Mouse (Mus musculus) hindbrain, embryonic 14.5 days (tissue): Measurements from ENCODE around the gene Msn. TPM values are rescaled to one million over a fixed set of nuclear protein-coding genes. Genes with fewer than 3 reads are reported as not detected.

Experiments
- ATAC-seq: fragments of 200-750 bp; cut with Nextera tagmentation; 2 replicates; pipeline ENCODE4 v1.8.0; 2017; ENCODE audit warnings: moderate number of reproducible peaks, mild to moderate bottlenecking, moderate TSS enrichment, moderate library complexity; ENCODE audit not compliant: low FRiP score
- DNase-seq: peaks from one replicate; pipeline ENCODE4 v3.0.0-alpha.2; 2015; ENCODE audit warnings: low spot score
- H3K27ac ChIP-seq: fragments of 300-500 bp; sonication (generic); 2 replicates; pipeline ENCODE4 v1.5.1; 2014; ENCODE audit warnings: mild to moderate bottlenecking, moderate library complexity
- H3K27me3 ChIP-seq: fragments of 300-500 bp; sonication (generic); 2 replicates; pipeline ENCODE4 v1.6.1; 2014; ENCODE audit warnings: mild to moderate bottlenecking, low read length, mixed read lengths; ENCODE audit not compliant: control insufficient read depth, insufficient read depth
- H3K36me3 ChIP-seq: fragments of 300-500 bp; sonication (generic); replicated peaks from 2 replicates; pipeline ENCODE4 v1.6.1; 2014; ENCODE audit not compliant: control insufficient read depth, insufficient read depth
- H3K4me1 ChIP-seq: fragments of 300-500 bp; sonication (generic); replicated peaks from 2 replicates; pipeline ENCODE4 v1.6.1; 2014; ENCODE audit warnings: antibody characterized with exemption, low read length, mixed read lengths; ENCODE audit not compliant: control insufficient read depth, insufficient read depth
- H3K4me2 ChIP-seq: fragments of 300-500 bp; sonication (generic); replicated peaks from 2 replicates; pipeline ENCODE4 v1.6.1; 2014; ENCODE audit warnings: mild to moderate bottlenecking, moderate library complexity
- H3K4me3 ChIP-seq: fragments of 300-500 bp; sonication (generic); replicated peaks from 2 replicates; pipeline ENCODE4 v1.5.1; 2014; ENCODE audit warnings: mild to moderate bottlenecking, low read length
- H3K9ac ChIP-seq: fragments of 300-500 bp; sonication (generic); 2 replicates; pipeline ENCODE4 v1.6.1; 2014
- H3K9me3 ChIP-seq: fragments of 300-500 bp; sonication (generic); 2 replicates; pipeline ENCODE4 v1.6.1; 2016; ENCODE audit warnings: low read length; ENCODE audit not compliant: control insufficient read depth
- WGBS: fragments of 180-500 bp; shearing (Covaris S2); extraction: QIAGEN DNeasy Blood & Tissue Kit; methylation state at CpG from one replicate; pipeline ENCODE4 v1.1.7; 2014; 5-methylcytosine and 5-hydroxymethylcytosine counted together
- polyA plus RNA-seq: library from polyadenylated mRNA; unstranded; fragments of >200 nt; fragmentation: Nextera tagmentation; extraction: Ambion mirVana; gene quantifications from 2 replicates; pipeline ENCODE4 v1.2.1, GENCODE M21; 2014

The Msn gene
- polyA plus RNA-seq, 1 experiment from 2014 or later, result 42.1 TPM

DNA sequence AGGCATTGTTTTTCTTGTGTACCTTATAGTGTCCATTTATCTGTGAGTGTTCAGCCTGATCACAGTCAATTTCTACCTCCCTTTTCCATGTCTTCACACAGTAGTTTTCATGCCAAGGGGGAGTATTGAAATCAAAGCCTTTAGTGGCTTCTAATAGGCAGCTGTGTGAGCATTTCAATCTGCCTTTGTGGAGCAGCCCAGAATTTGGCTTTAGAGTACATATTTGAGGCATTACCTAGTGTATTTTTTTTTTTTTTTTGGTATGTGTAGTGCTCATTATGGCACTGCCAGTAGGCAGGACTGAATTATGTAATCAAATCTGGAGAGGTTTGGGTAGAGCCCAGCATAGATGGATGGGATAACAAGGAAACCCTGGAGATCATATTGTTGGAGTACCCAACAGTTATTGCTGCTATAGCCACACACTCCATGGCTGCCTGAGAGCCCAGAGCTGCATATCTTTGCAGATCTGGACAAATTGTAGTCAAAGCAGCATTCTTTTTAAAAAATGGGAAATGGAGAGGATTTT, 17.3 kb downstream of the Msn start:
- H3K4me1 ChIP-seq, result no peaks in the 10 kb centered on the region
- no peaks in the 10 kb centered on the region for H3K36me3 ChIP-seq
- no peak for DNase-seq
- no peaks in the 10 kb centered on the region for H3K27me3 ChIP-seq
- H3K4me3 ChIP-seq, result no peak overlapping the region
- no peak for ATAC-seq
- H3K4me2 ChIP-seq, result no peak overlapping the region
- H3K27ac ChIP-seq, result no peak overlapping the region
- H3K9ac ChIP-seq, result no peak overlapping the region
- no peaks in the 10 kb centered on the region for H3K9me3 ChIP-seq

DNA sequence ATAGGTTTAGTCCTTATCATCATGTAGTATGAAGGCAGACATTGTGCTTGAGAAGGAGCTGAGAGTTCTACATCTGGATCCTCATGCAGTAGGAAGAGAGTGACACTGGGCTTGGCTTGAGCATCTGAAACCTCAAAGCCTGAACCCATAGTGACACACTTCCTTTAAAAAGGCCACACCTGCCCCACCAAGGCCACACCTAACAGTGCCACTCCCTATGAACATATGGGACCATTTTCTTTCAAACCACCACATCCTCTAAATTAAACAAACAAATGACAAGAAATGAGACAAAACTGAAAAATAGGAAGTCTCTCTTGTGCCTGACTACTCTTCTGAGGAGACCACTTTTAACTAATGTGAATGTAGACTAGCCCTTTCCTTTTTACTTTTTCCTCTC, 19.7 kb downstream of the Msn start:
- H3K4me2 ChIP-seq, result no peak overlapping the region
- H3K27ac ChIP-seq, result no peak overlapping the region
- no peaks in the 10 kb centered on the region for H3K27me3 ChIP-seq
- H3K9me3 ChIP-seq, result no peaks in the 10 kb centered on the region
- no peak for ATAC-seq
- no peak overlapping the region for H3K9ac ChIP-seq
- no peaks in the 10 kb centered on the region for H3K4me1 ChIP-seq
- no peak for DNase-seq
- no peak overlapping the region for H3K4me3 ChIP-seq
- no peaks in the 10 kb centered on the region for H3K36me3 ChIP-seq

- Histone ChIP-seq H3K9ac (no peak overlapping the region), H3K4me1 (no peaks in the 10 kb centered on the region), H3K27me3 (no peaks in the 10 kb centered on the region), H3K9me3 (no peaks in the 10 kb centered on the region), H3K27ac (no peak overlapping the region), H3K36me3 (no peaks in the 10 kb centered on the region), H3K4me3 (no peak overlapping the region), H3K4me2 (no peak overlapping the region)
- ATAC-seq (no peak), DNase-seq (no peak)
- WGBS, result 92% methylated on average over 1 of the region's 1 CpGs
Measured at GRCm38 (mm10) chrX:96117366-96117765, 21.5 kb downstream of the Msn start.

GRCm38 (mm10) chrX:96119997-96120396, 24.2 kb downstream of the Msn start:
- Histone ChIP-seq H3K4me1 (no peaks in the 10 kb centered on the region), H3K9ac (no peak overlapping the region), H3K27ac (no peak overlapping the region), H3K36me3 (no peaks in the 10 kb centered on the region), H3K4me3 (no peak overlapping the region), H3K4me2 (no peak overlapping the region), H3K27me3 (no peaks in the 10 kb centered on the region), H3K9me3 (no peaks in the 10 kb centered on the region)
- no peak for ATAC-seq
- no peak for DNase-seq
- WGBS, result 70% methylated on average over 2 of the region's 2 CpGs

- DNase-seq (no peak), ATAC-seq (no peak)
- Histone ChIP-seq H3K4me2 (no peak overlapping the region), H3K4me1 (no peaks in the 10 kb centered on the region), H3K27me3 (no peaks in the 10 kb centered on the region), H3K9me3 (no peaks in the 10 kb centered on the region), H3K4me3 (no peak overlapping the region), H3K9ac (no peak overlapping the region), H3K36me3 (no peaks in the 10 kb centered on the region), H3K27ac (no peak overlapping the region)
- WGBS, result 85% methylated on average over 1 of the region's 1 CpGs
Measured at GRCm38 (mm10) chrX:96121912-96122311, 26.1 kb downstream of the Msn start.

DNA sequence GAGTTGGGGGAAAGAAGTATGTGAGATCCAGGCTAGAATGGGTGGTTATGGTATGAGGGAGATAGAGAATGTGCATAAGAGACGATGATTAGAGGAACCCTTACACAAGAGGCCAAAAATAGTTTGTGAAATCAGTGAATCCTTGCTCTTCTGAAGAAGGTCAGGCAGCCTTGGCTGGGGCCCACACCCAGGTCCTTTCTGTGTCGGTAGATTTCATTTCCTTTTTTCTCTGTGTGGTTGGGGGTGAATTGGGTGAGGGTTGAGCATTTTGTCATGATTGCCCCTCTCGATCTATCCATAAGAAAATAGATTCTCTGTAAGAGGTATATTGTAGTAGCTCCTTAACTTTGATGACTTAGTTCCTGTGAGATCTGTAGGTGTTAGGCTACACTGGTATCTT, 31.0 kb downstream of the Msn start:
- no peak for DNase-seq
- Histone ChIP-seq H3K27me3 (no peaks in the 10 kb centered on the region), H3K9me3 (no peaks in the 10 kb centered on the region), H3K4me3 (no peak overlapping the region), H3K4me2 (no peak overlapping the region), H3K9ac (no peak overlapping the region), H3K4me1 (no peaks in the 10 kb centered on the region), H3K36me3 (no peaks in the 10 kb centered on the region), H3K27ac (no peak overlapping the region)
- WGBS, result 84% methylated on average over 3 of the region's 3 CpGs
- ATAC-seq, result no peak

DNA sequence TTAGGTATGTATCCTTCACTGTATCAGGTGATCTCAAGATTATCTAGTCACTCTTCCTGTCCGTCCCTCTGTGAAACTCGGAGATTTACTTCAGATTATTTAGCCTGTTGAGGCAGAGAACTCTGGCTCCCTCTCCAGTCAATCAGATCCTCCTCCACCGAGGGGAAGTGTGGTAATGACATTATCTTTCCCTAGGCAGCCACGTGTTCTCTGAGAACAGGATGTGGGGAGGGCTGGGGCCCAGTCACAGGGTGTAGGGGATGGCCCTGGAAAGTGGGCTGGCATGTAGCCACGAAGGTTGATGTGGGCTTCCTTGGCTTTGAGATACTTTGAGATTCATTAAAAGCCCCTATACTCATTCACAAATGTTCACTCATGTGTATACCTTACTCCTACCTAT, 34.3 kb downstream of the Msn start:
- Histone ChIP-seq H3K4me2 (no peak overlapping the region), H3K36me3 (no peaks in the 10 kb centered on the region), H3K9me3 (no peaks in the 10 kb centered on the region), H3K4me1 (no peaks in the 10 kb centered on the region), H3K4me3 (no peak overlapping the region), H3K9ac (no peak overlapping the region), H3K27me3 (0 out of 2 replicates have a peak, but pooled peaks cover 4% of the 10 kb centered on the region), H3K27ac (no peak overlapping the region)
- ATAC-seq, result no peak
- DNase-seq, result no peak
- WGBS, result 57% methylated on average over 5 of the region's 5 CpGs

GRCm38 (mm10) chrX:96130663-96131062, 34.8 kb downstream of the Msn start:
- ATAC-seq (no peak), DNase-seq (no peak)
- Histone ChIP-seq H3K36me3 (no peaks in the 10 kb centered on the region), H3K4me2 (no peak overlapping the region), H3K27me3 (0 out of 2 replicates have a peak, but pooled peaks cover 4% of the 10 kb centered on the region), H3K27ac (no peak overlapping the region), H3K9ac (no peak overlapping the region), H3K9me3 (no peaks in the 10 kb centered on the region), H3K4me3 (no peak overlapping the region), H3K4me1 (no peaks in the 10 kb centered on the region)
- WGBS, result 72% methylated on average over 6 of the region's 6 CpGs

DNA sequence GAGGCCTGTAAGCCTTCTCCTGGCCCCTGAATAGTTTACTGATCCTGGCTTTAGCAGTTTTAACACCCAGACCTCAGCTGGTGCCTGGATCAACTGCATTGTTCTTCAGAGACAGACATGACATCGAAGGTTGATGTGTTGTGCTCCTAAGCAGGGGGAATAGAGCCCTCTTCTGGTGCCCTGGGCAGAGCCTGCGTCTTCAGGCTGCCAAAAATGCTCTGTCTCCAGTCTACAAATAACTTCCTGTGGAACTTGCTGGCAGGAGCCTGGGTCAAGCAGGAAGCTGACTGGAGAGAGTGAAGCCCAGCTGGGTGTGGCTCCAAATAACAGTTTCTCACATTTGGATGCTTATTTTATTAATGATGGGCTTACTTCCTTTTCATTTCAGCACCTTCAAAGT, 37.4 kb downstream of the Msn start:
- no peak for DNase-seq
- ATAC-seq, result no peak

DNA sequence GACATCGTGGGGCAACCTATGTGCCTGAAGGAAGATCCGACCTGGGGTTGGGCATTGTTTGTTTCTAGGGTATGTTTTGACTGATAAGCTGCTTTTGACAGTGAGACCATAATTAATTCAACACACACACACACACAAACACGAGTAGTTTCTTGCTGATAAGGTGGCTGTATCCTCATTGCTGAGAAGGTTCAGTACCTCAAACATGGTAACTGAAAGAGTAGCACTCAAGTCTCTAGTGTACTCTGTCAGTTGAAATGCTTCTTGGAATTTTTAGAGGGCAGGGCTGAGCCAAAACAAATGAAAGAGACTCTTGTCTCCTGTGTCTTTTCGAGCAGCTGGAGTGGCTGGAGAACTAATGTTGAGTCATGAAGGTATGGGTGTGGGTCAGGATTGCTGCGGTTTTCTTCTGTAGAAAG, 38.4 kb downstream of the Msn start:
- DNase-seq (no peak), ATAC-seq (no peak)
- 78% methylated on average over 5 of the region's 5 CpGs for WGBS
- H3K27me3 ChIP-seq, result 0 out of 2 replicates have a peak, but pooled peaks cover 4% of the 10 kb centered on the region
- H3K4me2 ChIP-seq, result no peak overlapping the region
- H3K4me1 ChIP-seq, result no peaks in the 10 kb centered on the region
- no peak overlapping the region for H3K9ac ChIP-seq
- H3K27ac ChIP-seq, result no peak overlapping the region
- H3K36me3 ChIP-seq, result no peaks in the 10 kb centered on the region
- no peaks in the 10 kb centered on the region for H3K9me3 ChIP-seq
- no peak overlapping the region for H3K4me3 ChIP-seq

More for the DNA sequence above, 37.4 kb downstream of the Msn start:
- no peak overlapping the region for H3K9ac ChIP-seq
- H3K4me1 ChIP-seq, result no peaks in the 10 kb centered on the region
- H3K9me3 ChIP-seq, result no peaks in the 10 kb centered on the region
- H3K36me3 ChIP-seq, result no peaks in the 10 kb centered on the region
- 0 out of 2 replicates have a peak, but pooled peaks cover 4% of the 10 kb centered on the region for H3K27me3 ChIP-seq
- H3K4me3 ChIP-seq, result no peak overlapping the region
- H3K4me2 ChIP-seq, result no peak overlapping the region
- 41% methylated on average over 2 of the region's 2 CpGs for WGBS
- no peak overlapping the region for H3K27ac ChIP-seq
